Mouse (Mus musculus) heart, embryonic 14.5 days (tissue): Measurements from ENCODE around the gene Hist1h2bn. TPM values are rescaled to one million over a fixed set of nuclear protein-coding genes. Genes with fewer than 3 reads are reported as not detected.
A peak's percentile ranks its signal among the peaks of the same experiment; 100 is the strongest.
"Not testable (repeated sequence)": the region's sequence is repeated elsewhere in the genome, so short reads cannot be mapped to it uniquely, and the experiment has no call there.

ENCODE experiments used
- ATAC-seq: fragments of 200-750 bp; cut with Nextera tagmentation; 2 replicates; pipeline ENCODE4 v1.8.0; 2017; ENCODE audit warnings: low read depth, moderate TSS enrichment; ENCODE audit not compliant: insufficient number of reproducible peaks, insufficient read depth, low FRiP score
- H3K27ac ChIP-seq, 2 experiments: fragments of 200-500 bp in 1 of 2; fragments of 300-500 bp in 1 of 2; sonication (generic) in 1 of 2; replicated peaks in 1 of 2; 2 replicates each; pipeline ENCODE4 v1.5.1; 2012 to 2014; ENCODE audit warnings: low read depth in 2 of 2, low read length in 2 of 2, control low read depth in 1 of 2, mild to moderate bottlenecking in 1 of 2, mixed read lengths in 1 of 2; ENCODE audit not compliant: control insufficient read depth in 1 of 2, insufficient read depth in 1 of 2
- H3K27me3 ChIP-seq: fragments of 300-500 bp; sonication (generic); 2 replicates; pipeline ENCODE4 v1.6.1; 2014; ENCODE audit warnings: mild to moderate bottlenecking, low read length, control low read depth; ENCODE audit not compliant: control insufficient read depth, insufficient read depth
- H3K36me3 ChIP-seq: fragments of 300-500 bp; sonication (generic); 2 replicates; pipeline ENCODE4 v1.6.1; 2014; ENCODE audit warnings: mild to moderate bottlenecking, control low read depth, low read length, mixed read lengths; ENCODE audit not compliant: control insufficient read depth, insufficient read depth
- H3K4me1 ChIP-seq, 2 experiments: fragments of 200-500 bp in 1 of 2; fragments of 300-500 bp in 1 of 2; sonication (generic) in 1 of 2; 2 replicates each; pipeline ENCODE4 v1.6.1; 2012 to 2014; ENCODE audit warnings: low read length in 2 of 2, control low read depth in 1 of 2, mixed read lengths in 1 of 2; ENCODE audit not compliant: control insufficient read depth in 2 of 2, insufficient read depth in 2 of 2
- H3K4me2 ChIP-seq: fragments of 300-500 bp; sonication (generic); 2 replicates; pipeline ENCODE4 v1.6.1; 2014; ENCODE audit warnings: mild to moderate bottlenecking, low read length
- H3K4me3 ChIP-seq, 2 experiments: fragments of 200-500 bp in 1 of 2; fragments of 300-500 bp in 1 of 2; sonication (generic) in 1 of 2; 2 replicates each; pipeline ENCODE4 v1.5.1; 2012 to 2014; ENCODE audit warnings: low read length in 2 of 2, mild to moderate bottlenecking in 2 of 2, control low read depth in 1 of 2, low read depth in 1 of 2, moderate library complexity in 1 of 2; ENCODE audit not compliant: control insufficient read depth in 1 of 2, insufficient read depth in 1 of 2
- H3K9ac ChIP-seq: fragments of 300-500 bp; sonication (generic); 2 replicates; pipeline ENCODE4 v1.6.1; 2014; ENCODE audit warnings: mild to moderate bottlenecking, low read length
- H3K9me3 ChIP-seq: fragments of 300-500 bp; sonication (generic); 2 replicates; pipeline ENCODE4 v1.6.1; 2016; ENCODE audit warnings: low read length, control low read depth; ENCODE audit not compliant: control insufficient read depth
- WGBS: fragments of 180-500 bp; shearing (Covaris S2); extraction: QIAGEN DNeasy Blood & Tissue Kit; methylation state at CpG from one replicate; pipeline ENCODE4 v1.1.7; 2014; 5-methylcytosine and 5-hydroxymethylcytosine counted together
- polyA plus RNA-seq: library from polyadenylated mRNA; unstranded; fragments of >200 nt; fragmentation: Nextera tagmentation; extraction: Ambion mirVana; gene quantifications from 2 replicates; pipeline ENCODE4 v1.2.1, GENCODE M21; 2014

Hist1h2bn gene
- polyA plus RNA-seq, 1 experiment from 2014 or later, result 2.2 TPM

GRCm38 (mm10) chr13:21751827-21752226 is 2.1 kb upstream of the Hist1h2bn start:
- H3K27ac ChIP-seq, result peak overlapping the region; percentile 44 to 88; a peak in 3 of 4 replicates
- H3K27me3 ChIP-seq, result no peaks in the 10 kb centered on the region
- H3K4me3 ChIP-seq, result no peak overlapping the region
- H3K4me1 ChIP-seq, result peaks cover 2 to 28% of the 10 kb centered on the region in 2 experiments; a peak in 3 of 4 replicates
- H3K9ac ChIP-seq, result peak overlapping the region; percentile 75; the same call in 1 of the 2 replicates
- no peaks in the 10 kb centered on the region for H3K36me3 ChIP-seq
- 20% methylated on average over 3 of the region's 3 CpGs for WGBS
- no peak for ATAC-seq
- no peaks in the 10 kb centered on the region for H3K9me3 ChIP-seq
- peak overlapping the region; percentile 61 for H3K4me2 ChIP-seq

- peak overlapping the region; percentile 75; the same call in 1 of the 2 replicates for H3K9ac ChIP-seq
- no peaks in the 10 kb centered on the region for H3K27me3 ChIP-seq
- peak overlapping the region in 1 of 2 experiments; percentile 88; a peak in 2 of 4 replicates for H3K27ac ChIP-seq
- no peak overlapping the region for H3K4me3 ChIP-seq
- whole genome bisulfite sequencing, result 29% methylated on average over 3 of the region's 3 CpGs
- peaks cover 2 to 28% of the 10 kb centered on the region in 2 experiments; a peak in 3 of 4 replicates for H3K4me1 ChIP-seq
- no peaks in the 10 kb centered on the region for H3K36me3 ChIP-seq
- no peaks in the 10 kb centered on the region for H3K9me3 ChIP-seq
- H3K4me2 ChIP-seq, result peak overlapping the region; percentile 61
- ATAC-seq, result no peak
Measured at GRCm38 (mm10) chr13:21752356-21752755, 1.6 kb upstream of the Hist1h2bn start.

- Histone ChIP-seq H3K9ac (peak overlapping the region; percentile 75), H3K4me1 (peaks cover 2 to 28% of the 10 kb centered on the region in 2 experiments; a peak in 3 of 4 replicates), H3K4me3 (peak overlapping the region; percentile 37 to 48), H3K27ac (peak overlapping the region; percentile 79 to 88), H3K4me2 (peak overlapping the region; percentile 61), H3K9me3 (no peaks in the 10 kb centered on the region), H3K27me3 (no peaks in the 10 kb centered on the region), H3K36me3 (no peaks in the 10 kb centered on the region)
- ATAC-seq, result no peak; the same call in 1 of the 2 replicates
- WGBS, result 3% methylated on average over 10 of the region's 10 CpGs
Measured at GRCm38 (mm10) chr13:21753051-21753523, 836 bp upstream of the Hist1h2bn start.

- Histone ChIP-seq H3K27ac (peak overlapping the region; percentile 88 to 94), H3K4me3 (peak overlapping the region; percentile 37 to 59), H3K4me2 (peak overlapping the region; percentile 61), H3K9ac (peak overlapping the region; percentile 69), H3K4me1 (peaks cover 1 to 26% of the 10 kb centered on the region in 2 experiments; a peak in 3 of 4 replicates)
- ATAC-seq, result peak; percentile 7; the same call in 1 of the 2 replicates
- not testable (repeated sequence) for H3K9me3 ChIP-seq, H3K36me3 ChIP-seq, H3K27me3 ChIP-seq
- 1% methylated on average over 12 of the region's 26 CpGs for WGBS
Measured at GRCm38 (mm10) chr13:21754294-21755001, 525 bp downstream of the Hist1h2bn start.

GRCm38 (mm10) chr13:21755707-21756106 is 1.8 kb downstream of the Hist1h2bn start:
- ATAC-seq, result no peak
- Histone ChIP-seq H3K4me3 (peak overlapping the region in 1 of 2 experiments; percentile 37; a peak in 2 of 4 replicates), H3K4me2 (peak overlapping the region; percentile 61), H3K27me3 (no peaks in the 10 kb centered on the region), H3K27ac (no peak overlapping the region), H3K9ac (peak overlapping the region; percentile 62), H3K9me3 (no peaks in the 10 kb centered on the region), H3K36me3 (no peaks in the 10 kb centered on the region), H3K4me1 (peaks cover 0 to 23% of the 10 kb centered on the region in 2 experiments; a peak in 2 of 4 replicates)
- WGBS, result 84% methylated on average over 1 of the region's 1 CpGs

- Histone ChIP-seq H3K36me3 (no peaks in the 10 kb centered on the region), H3K9ac (peak overlapping the region; percentile 84), H3K9me3 (no peaks in the 10 kb centered on the region), H3K4me3 (peak overlapping the region; percentile 60 to 84), H3K27ac (peak overlapping the region; percentile 82 to 88), H3K27me3 (no peaks in the 10 kb centered on the region), H3K4me1 (peaks cover 5 to 20% of the 10 kb centered on the region in 2 experiments; a peak in 3 of 4 replicates), H3K4me2 (peak overlapping the region; percentile 92)
- peak; percentile 80 for ATAC-seq
- 7% methylated on average over 33 of the region's 33 CpGs for WGBS
Measured at GRCm38 (mm10) chr13:21778814-21779766, 25.2 kb downstream of the Hist1h2bn start.
